Mouse (Mus musculus) testis, postnatal 14 days (tissue): ENCODE measurements at regions not wholly inside any gene's neighbourhood (a gene's known extent, or its start where the extent isn't known, plus 50 kb on each side); places are given as distances from the start of the nearest gene placed in this dataset.

Source experiments
- DNase-seq: peaks from one replicate; pipeline ENCODE4 v3.0.0; 2021; ENCODE audit warnings: low spot score

GRCm38 (mm10) chr4:70160525-70161224 is 249.6 kb downstream of the Cdk5rap2 start:
- DNase-seq: no peak

GRCm38 (mm10) chr4:70160062-70160461 is 250.2 kb downstream of the Cdk5rap2 start:
- DNase-seq: no peak

GRCm38 (mm10) chr4:70153179-70153578 is 257.1 kb downstream of the Cdk5rap2 start:
- DNase-seq: no peak

DNA sequence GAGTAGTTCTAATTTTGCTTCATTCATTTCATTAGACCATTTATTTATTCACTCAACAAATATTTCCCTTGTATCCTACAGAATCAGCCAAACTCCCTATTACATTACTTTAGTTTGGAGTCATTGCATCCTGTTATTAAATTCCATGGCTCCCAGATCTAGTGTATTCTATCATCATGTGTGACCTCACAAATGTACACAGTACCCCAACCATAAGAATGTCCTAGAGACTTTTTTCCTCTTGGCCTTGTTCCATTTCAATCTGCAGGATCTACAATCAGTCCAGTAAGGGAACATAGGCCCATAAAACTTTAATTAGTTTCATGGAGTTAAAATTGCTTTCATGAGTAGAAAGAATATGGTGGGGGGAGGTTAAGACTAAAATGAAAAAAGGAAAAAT is 301.2 kb downstream of the Cdk5rap2 start:
- no peak for DNase-seq

DNA sequence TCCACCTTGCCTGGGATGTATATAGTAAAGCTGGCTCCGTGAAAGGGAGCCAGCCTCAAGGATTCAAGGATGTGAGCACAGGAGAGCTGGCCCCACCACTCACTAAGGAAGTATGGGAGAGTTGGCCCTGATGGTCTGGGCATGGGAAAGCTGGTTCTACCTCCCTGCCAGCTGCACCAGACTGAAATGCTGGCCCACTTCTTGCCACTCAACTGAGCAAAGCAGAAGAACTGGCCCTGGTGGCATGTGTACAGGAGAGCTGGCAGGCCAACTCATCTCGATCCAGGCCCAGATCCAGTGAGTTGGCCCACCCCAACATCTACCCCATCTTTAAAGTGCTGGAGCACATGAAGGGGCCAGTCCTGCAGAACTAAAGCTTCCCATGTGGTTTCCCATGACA is 304.5 kb downstream of the Cdk5rap2 start:
- DNase-seq: no peak

DNA sequence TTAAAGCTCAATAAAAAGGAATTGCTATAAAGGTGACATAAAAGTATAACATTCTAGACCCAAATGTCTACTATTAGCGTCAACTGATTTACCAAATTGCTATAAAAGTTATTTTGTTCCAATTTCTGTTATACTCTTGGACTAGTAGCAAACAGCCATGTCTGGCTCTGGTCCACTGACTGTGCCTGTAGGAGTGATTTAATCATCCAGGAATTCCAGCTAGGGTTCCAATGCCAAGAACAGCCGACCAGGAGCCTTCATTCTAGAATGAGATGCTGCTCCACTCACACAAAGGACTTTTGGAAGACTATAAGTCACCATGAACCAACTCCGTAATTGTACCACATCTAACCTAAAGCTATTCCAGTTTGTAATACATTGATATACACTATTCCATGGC is 312.9 kb downstream of the Cdk5rap2 start:
- peak; percentile 7 for DNase-seq

- DNase-seq: no peak
Observed at GRCm38 (mm10) chr4:70078206-70078605, 332.0 kb downstream of the Cdk5rap2 start.

DNA sequence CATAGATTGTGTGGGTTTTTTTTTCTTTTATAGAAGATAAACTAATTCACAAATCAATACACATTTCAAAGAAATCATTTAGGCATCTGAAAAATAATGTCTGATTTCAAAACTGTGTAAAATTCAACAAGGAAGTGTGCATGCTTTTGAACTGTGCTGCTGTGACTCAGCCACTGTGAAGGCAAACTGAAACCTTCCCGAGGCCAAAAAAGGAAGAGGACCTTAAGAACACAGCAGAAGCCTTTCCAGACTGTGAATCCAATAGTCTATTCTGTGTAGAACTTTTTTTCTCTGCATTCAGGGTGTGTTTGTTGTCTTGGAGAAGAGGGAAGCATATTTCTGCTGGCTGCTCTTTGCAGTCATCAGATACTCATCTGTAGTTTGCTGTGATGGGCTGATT is 347.7 kb downstream of the Cdk5rap2 start:
- DNase-seq: no peak

DNA sequence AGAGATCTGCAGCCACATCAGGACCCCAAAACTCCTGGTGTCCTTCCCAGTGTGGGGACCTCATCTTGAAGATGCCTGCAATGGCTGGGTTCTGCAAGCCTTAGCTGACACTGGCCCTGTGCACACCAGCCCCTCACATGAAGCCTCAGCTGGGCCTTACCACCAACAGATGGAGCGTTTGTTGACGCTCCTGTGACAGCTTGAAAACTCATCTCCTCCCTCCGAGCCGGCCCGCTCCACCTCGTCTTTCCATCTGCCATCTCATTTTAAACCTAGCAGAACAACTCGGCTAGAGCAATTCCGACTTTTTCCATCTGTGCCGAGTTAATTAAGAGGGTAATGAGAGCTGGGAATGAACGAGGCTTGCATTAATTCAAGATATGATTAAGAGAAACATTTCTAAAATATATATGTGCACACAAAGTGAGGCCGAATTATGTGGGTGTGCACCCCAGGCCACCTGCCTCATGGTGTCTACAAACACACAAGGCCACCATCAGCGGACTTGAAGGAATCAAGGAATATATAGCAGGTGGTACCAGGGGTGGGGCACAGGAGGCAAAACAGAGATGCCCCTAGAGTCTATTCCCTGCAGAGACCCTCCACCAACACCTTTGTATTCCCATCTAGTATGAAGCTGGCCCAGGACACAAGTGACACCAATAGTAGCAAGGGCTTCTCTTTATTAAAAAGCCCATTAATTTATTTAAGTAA is 351.3 kb downstream of the Cdk5rap2 start:
- no peak for DNase-seq

DNA sequence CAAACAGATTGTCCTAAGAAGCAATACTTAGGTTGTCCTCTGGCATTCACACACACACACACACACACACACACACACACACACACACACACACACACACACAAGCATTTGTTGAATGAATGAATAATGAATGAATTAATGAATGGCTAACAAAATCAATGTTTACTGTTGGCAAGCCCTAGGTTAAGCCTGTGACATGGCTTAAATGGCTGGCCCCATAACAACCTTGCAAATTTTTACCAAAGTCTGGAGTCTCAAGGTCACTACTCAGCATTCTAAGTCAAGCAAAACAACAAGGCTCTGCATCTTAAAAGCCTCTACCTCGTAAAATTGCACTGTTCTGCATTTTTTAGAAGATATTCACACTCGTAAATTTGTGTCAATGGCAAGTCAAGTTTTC is 357.1 kb downstream of the Cdk5rap2 start:
- no peak for DNase-seq

DNA sequence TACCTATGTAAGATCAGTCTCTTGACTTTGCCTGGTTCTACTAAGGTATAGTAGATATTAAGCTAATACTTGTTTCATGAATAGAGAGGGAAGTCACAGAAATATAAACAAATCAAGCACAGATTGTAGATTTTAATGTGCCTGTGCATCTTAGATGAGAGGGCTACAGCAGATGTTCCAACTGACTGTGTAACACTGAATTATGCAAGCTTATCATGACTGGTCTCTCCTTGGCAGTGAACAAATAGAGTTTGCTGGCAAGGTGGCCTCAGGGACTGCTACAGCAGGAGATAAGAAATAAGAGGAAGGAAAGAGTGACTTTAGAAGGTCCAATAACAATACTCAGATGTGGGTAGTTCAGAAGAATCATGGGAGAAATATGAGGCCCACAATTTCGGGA is 372.0 kb downstream of the Cdk5rap2 start:
- DNase-seq: no peak

GRCm38 (mm10) chr4:70035912-70036311 is 374.3 kb downstream of the Cdk5rap2 start:
- DNase-seq: no peak

DNA sequence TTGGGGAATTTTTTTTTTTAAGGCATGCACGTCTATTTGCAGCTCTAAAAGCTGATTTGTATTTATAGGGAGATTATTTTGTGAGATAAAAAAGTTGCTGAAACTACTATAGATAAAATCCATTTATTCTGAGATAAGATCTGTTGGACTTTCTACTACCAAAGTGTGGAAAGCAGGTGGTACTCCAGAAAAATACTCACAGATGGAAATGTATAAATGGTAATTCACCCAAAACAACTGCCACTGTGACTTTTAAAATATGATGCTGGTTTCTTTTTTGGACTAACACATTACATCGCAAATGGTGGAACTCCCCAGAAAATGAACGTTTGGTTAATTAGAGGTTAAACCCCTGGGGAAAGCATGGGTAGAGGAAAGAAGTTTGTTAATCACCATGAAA is 377.7 kb downstream of the Cdk5rap2 start:
- DNase-seq: no peak

GRCm38 (mm10) chr4:70026848-70027247 is 383.4 kb downstream of the Cdk5rap2 start:
- DNase-seq: no peak

- no peak for DNase-seq
Observed at GRCm38 (mm10) chr4:70024838-70025376, 385.3 kb downstream of the Cdk5rap2 start.

GRCm38 (mm10) chr4:70020905-70021470 is 389.3 kb downstream of the Cdk5rap2 start:
- DNase-seq: no peak

DNA sequence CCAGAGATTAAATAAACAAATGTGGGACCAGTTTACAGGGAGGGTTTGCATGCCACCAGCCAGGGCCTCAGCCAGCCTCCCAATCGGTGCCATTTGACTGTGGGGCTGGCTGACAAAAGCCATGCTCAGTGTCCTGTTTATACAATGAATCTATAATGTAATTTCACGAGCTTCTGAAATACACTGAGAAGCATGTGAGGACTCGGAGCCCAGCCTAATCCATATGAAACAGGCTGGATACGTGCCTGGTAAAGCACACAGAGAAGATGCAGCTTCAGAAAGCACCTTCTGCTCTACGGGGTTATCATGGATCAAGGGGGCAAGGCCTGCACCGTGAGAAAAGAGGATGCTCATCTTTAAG is 398.0 kb downstream of the Cdk5rap2 start:
- DNase-seq: no peak

- no peak for DNase-seq
Observed at GRCm38 (mm10) chr4:70011491-70012219, 398.6 kb downstream of the Cdk5rap2 start.

GRCm38 (mm10) chr4:70010466-70010865 is 399.8 kb downstream of the Cdk5rap2 start:
- DNase-seq: no peak

- DNase-seq: no peak
Observed at GRCm38 (mm10) chr4:70004966-70005365, 405.3 kb downstream of the Cdk5rap2 start.

GRCm38 (mm10) chr4:69993226-69993625 is 417.0 kb downstream of the Cdk5rap2 start:
- DNase-seq: no peak

GRCm38 (mm10) chr4:69974208-69974607 is 436.0 kb downstream of the Cdk5rap2 start:
- no peak for DNase-seq

DNA sequence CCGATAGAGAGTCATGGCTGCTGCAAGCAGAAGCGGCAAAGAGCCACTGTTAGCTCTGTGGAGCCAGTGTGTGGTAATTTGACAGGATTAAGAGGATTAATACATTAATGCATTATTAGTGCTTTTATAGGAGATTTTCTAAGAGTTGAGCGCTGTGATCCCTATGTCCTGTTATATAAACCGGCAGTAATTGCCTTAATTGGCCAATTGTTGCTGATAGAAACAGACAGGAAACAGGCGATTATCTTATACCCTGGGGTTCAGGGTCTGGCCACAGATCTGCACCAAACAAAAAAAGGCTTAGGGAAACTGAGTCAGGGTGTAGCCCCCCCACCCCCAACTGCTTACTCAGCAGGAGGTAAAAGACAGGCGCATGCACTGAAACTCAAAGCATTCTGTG is 436.7 kb downstream of the Cdk5rap2 start:
- DNase-seq: no peak
